Mouse (Mus musculus): ENCODE results near the gene Pdpk1. TPM values are rescaled to one million over a fixed set of nuclear protein-coding genes. Genes with fewer than 3 reads are reported as not detected.

Gene Pdpk1
- 41.2 and 47.7 TPM in 2 replicates for polyA plus RNA-seq (2014; fragmentation: Nextera tagmentation; extraction: Ambion mirVana)

- WGBS: 75% methylated on average over 2 of the region's 2 CpGs
- no peaks in the 10 kb centered on the region for H3K27me3 ChIP-seq (ENCODE audit: control insufficient read depth, insufficient read depth, low read length)
- H3K36me3 ChIP-seq (ENCODE audit: control insufficient read depth, insufficient read depth, low read length): no peaks in the 10 kb centered on the region
- H3K9ac ChIP-seq (ENCODE audit: low read length): peak within 1 kb of the TSS; percentile 45
- no peak for DNase-seq (ENCODE audit: low spot score, missing footprints)
- H3K4me3 ChIP-seq (ENCODE audit: low read depth, low read length): no peak within 1 kb of the TSS; the same call in 1 of the 2 replicates
- no peak for ATAC-seq (ENCODE audit: low FRiP score)
- no peaks in the 10 kb centered on the region for H3K9me3 ChIP-seq (ENCODE audit: control insufficient read depth, low read length)
- peak within 1 kb of the TSS; percentile 51 for H3K4me2 ChIP-seq
- H3K4me1 ChIP-seq (ENCODE audit: control insufficient read depth, insufficient read depth, low read length): peaks cover 3% of the 10 kb centered on the region; the same call in 1 of the 2 replicates
- H3K27ac ChIP-seq (ENCODE audit: low read depth, low read length): no peak within 1 kb of the TSS
These were observed at the start of gene Pdpk1 for GRCm38 (mm10) chr17:24150824-24151223. Pdpk1 (minus strand) TSS chr17:24150924.

- DNase-seq (ENCODE audit: low spot score, missing footprints) (no peak), ATAC-seq (ENCODE audit: low FRiP score) (no peak)
- Histone ChIP-seq H3K9me3 (ENCODE audit: control insufficient read depth, low read length) (no peaks in the 10 kb centered on the region), H3K27me3 (ENCODE audit: control insufficient read depth, insufficient read depth, low read length) (no peaks in the 10 kb centered on the region), H3K27ac (ENCODE audit: low read depth, low read length) (no peak overlapping the region), H3K4me1 (ENCODE audit: control insufficient read depth, insufficient read depth, low read length) (peaks cover 13% of the 10 kb centered on the region), H3K4me3 (ENCODE audit: low read depth, low read length) (no peak overlapping the region), H3K9ac (ENCODE audit: low read length) (no peak overlapping the region), H3K36me3 (ENCODE audit: control insufficient read depth, insufficient read depth, low read length) (no peaks in the 10 kb centered on the region), H3K4me2 (no peak overlapping the region)
- WGBS: 68% methylated on average over 4 of the region's 4 CpGs
These were observed 49.0 kb upstream of the Pdpk1 start for GRCm38 (mm10) chr17:24199741-24200140.

- H3K9ac ChIP-seq (ENCODE audit: low read length): no peak overlapping the region
- no peak for ATAC-seq (ENCODE audit: low FRiP score)
- H3K9me3 ChIP-seq (ENCODE audit: control insufficient read depth, low read length): no peaks in the 10 kb centered on the region
These were observed 48.5 kb upstream of the Pdpk1 start for GRCm38 (mm10) chr17:24199252-24199651.

DNA sequence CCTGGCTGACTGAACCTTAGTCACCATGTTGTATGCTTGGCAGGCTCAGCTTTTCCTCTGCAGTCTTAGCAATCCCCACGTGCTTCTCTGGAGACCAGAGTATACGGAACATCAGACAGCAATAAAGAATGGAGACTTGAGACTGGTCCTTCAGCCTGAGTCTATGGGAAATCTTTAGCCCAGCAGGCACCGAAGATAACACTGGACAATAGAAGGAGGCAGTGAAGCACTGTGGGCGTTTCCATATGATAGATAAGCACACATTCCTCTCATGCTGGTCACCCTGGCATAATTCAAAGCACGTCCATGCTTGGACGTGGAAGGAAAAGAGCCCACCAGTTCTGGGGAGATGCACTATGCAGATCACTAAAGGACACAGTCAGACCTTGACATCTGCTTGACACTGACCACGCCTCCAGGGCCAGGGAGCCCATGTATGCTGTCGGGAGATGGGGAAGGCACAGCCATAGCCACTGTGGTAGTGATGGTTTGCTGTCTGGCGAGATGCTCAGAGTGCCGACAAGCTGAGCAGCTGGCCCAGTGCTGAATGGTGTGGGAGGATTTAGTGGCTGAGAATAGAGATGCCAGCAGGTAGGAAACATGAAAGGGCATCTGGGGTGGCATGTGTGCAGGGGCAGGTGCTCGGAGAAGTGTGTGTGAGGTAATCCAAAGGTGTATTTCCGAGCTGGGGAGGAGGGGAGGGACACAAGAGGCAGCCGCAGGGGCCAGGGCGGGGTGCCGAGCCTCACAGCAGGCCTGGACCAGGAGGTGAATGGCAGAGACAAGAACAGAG, 46.5 kb upstream of the Pdpk1 start:
- DNase-seq (ENCODE audit: low spot score, missing footprints): no peak
- 63% methylated on average over 15 of the region's 15 CpGs for WGBS
- no peaks in the 10 kb centered on the region for H3K9me3 ChIP-seq (ENCODE audit: control insufficient read depth, low read length)
- ATAC-seq (ENCODE audit: low FRiP score): no peak
- H3K9ac ChIP-seq (ENCODE audit: low read length): no peak overlapping the region
- no peak overlapping the region for H3K27ac ChIP-seq (ENCODE audit: low read depth, low read length)
- H3K27me3 ChIP-seq (ENCODE audit: control insufficient read depth, insufficient read depth, low read length): no peaks in the 10 kb centered on the region
- H3K36me3 ChIP-seq (ENCODE audit: control insufficient read depth, insufficient read depth, low read length): no peaks in the 10 kb centered on the region
- H3K4me2 ChIP-seq: no peak overlapping the region
- H3K4me3 ChIP-seq (ENCODE audit: low read depth, low read length): no peak overlapping the region
- H3K4me1 ChIP-seq (ENCODE audit: control insufficient read depth, insufficient read depth, low read length): no peaks in the 10 kb centered on the region

More at GRCm38 (mm10) chr17:24199252-24199651, 48.5 kb upstream of the Pdpk1 start:
- Histone ChIP-seq H3K4me2 (no peak overlapping the region), H3K27me3 (ENCODE audit: control insufficient read depth, insufficient read depth, low read length) (no peaks in the 10 kb centered on the region), H3K27ac (ENCODE audit: low read depth, low read length) (no peak overlapping the region), H3K4me3 (ENCODE audit: low read depth, low read length) (no peak overlapping the region), H3K4me1 (ENCODE audit: control insufficient read depth, insufficient read depth, low read length) (peaks cover 8% of the 10 kb centered on the region; the same call in 1 of the 2 replicates), H3K36me3 (ENCODE audit: control insufficient read depth, insufficient read depth, low read length) (no peaks in the 10 kb centered on the region)
- no peak for DNase-seq (ENCODE audit: low spot score, missing footprints)
- 90% methylated on average over 4 of the region's 4 CpGs for WGBS

- DNase-seq (ENCODE audit: low spot score, missing footprints): no peak
- Histone ChIP-seq H3K4me3 (ENCODE audit: low read depth, low read length) (no peak overlapping the region), H3K4me1 (ENCODE audit: control insufficient read depth, insufficient read depth, low read length) (no peaks in the 10 kb centered on the region), H3K27me3 (ENCODE audit: control insufficient read depth, insufficient read depth, low read length) (no peaks in the 10 kb centered on the region), H3K9me3 (ENCODE audit: control insufficient read depth, low read length) (no peaks in the 10 kb centered on the region), H3K4me2 (no peak overlapping the region), H3K27ac (ENCODE audit: low read depth, low read length) (no peak overlapping the region), H3K9ac (ENCODE audit: low read length) (no peak overlapping the region), H3K36me3 (ENCODE audit: control insufficient read depth, insufficient read depth, low read length) (no peaks in the 10 kb centered on the region)
- no peak for ATAC-seq (ENCODE audit: low FRiP score)
- WGBS: 66% methylated on average over 2 of the region's 2 CpGs
These were observed 44.6 kb upstream of the Pdpk1 start for GRCm38 (mm10) chr17:24195349-24195748.

- H3K27me3 ChIP-seq (ENCODE audit: control insufficient read depth, insufficient read depth, low read length): no peaks in the 10 kb centered on the region
- no peak for DNase-seq (ENCODE audit: low spot score, missing footprints)
- 88% methylated on average over 5 of the region's 5 CpGs for WGBS
- no peak overlapping the region for H3K27ac ChIP-seq (ENCODE audit: low read depth, low read length)
- H3K4me3 ChIP-seq (ENCODE audit: low read depth, low read length): no peak overlapping the region
- H3K9me3 ChIP-seq (ENCODE audit: control insufficient read depth, low read length): no peaks in the 10 kb centered on the region
- H3K4me1 ChIP-seq (ENCODE audit: control insufficient read depth, insufficient read depth, low read length): no peaks in the 10 kb centered on the region
- H3K4me2 ChIP-seq: no peak overlapping the region
- ATAC-seq (ENCODE audit: low FRiP score): no peak
- no peaks in the 10 kb centered on the region for H3K36me3 ChIP-seq (ENCODE audit: control insufficient read depth, insufficient read depth, low read length)
- no peak overlapping the region for H3K9ac ChIP-seq (ENCODE audit: low read length)
These were observed 43.0 kb upstream of the Pdpk1 start for GRCm38 (mm10) chr17:24193769-24194168.

DNA sequence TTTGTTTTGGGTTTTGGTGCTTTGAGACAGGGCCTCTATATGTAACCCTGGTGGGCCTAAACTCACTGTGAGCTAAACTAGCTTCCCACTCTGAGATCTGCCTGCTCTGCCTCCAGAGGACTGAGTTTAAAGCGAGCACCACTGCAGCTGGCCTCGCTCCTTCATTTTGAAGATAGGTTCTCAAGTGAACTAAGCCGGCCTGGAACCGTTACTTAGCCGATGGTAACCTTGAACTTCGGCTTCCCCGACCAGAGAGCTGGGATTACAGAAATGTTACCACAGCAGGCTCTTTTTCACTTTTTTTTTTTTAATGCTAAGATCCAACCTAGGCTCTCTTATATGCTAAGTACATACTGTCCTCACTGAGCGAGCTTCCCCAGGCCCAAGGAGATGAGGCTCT, 42.5 kb upstream of the Pdpk1 start:
- H3K9me3 ChIP-seq (ENCODE audit: control insufficient read depth, low read length): no peaks in the 10 kb centered on the region
- H3K4me3 ChIP-seq (ENCODE audit: low read depth, low read length): no peak overlapping the region
- ATAC-seq (ENCODE audit: low FRiP score) (no peak), DNase-seq (ENCODE audit: low spot score, missing footprints) (no peak)
- no peak overlapping the region for H3K27ac ChIP-seq (ENCODE audit: low read depth, low read length)
- H3K4me2 ChIP-seq: no peak overlapping the region
- no peaks in the 10 kb centered on the region for H3K4me1 ChIP-seq (ENCODE audit: control insufficient read depth, insufficient read depth, low read length)
- H3K9ac ChIP-seq (ENCODE audit: low read length): no peak overlapping the region
- 88% methylated on average over 8 of the region's 8 CpGs for WGBS
- no peaks in the 10 kb centered on the region for H3K27me3 ChIP-seq (ENCODE audit: control insufficient read depth, insufficient read depth, low read length)
- no peaks in the 10 kb centered on the region for H3K36me3 ChIP-seq (ENCODE audit: control insufficient read depth, insufficient read depth, low read length)

- Histone ChIP-seq H3K36me3 (ENCODE audit: control insufficient read depth, insufficient read depth, low read length) (no peaks in the 10 kb centered on the region), H3K9me3 (ENCODE audit: control insufficient read depth, low read length) (no peaks in the 10 kb centered on the region), H3K9ac (ENCODE audit: low read length) (no peak overlapping the region), H3K27me3 (ENCODE audit: control insufficient read depth, insufficient read depth, low read length) (no peaks in the 10 kb centered on the region), H3K4me2 (no peak overlapping the region), H3K4me1 (ENCODE audit: control insufficient read depth, insufficient read depth, low read length) (no peaks in the 10 kb centered on the region), H3K27ac (ENCODE audit: low read depth, low read length) (no peak overlapping the region), H3K4me3 (ENCODE audit: low read depth, low read length) (no peak overlapping the region)
- no peak for ATAC-seq (ENCODE audit: low FRiP score)
- WGBS: 86% methylated on average over 8 of the region's 8 CpGs
- no peak for DNase-seq (ENCODE audit: low spot score, missing footprints)
These were observed 42.1 kb upstream of the Pdpk1 start for GRCm38 (mm10) chr17:24192848-24193247.

DNA sequence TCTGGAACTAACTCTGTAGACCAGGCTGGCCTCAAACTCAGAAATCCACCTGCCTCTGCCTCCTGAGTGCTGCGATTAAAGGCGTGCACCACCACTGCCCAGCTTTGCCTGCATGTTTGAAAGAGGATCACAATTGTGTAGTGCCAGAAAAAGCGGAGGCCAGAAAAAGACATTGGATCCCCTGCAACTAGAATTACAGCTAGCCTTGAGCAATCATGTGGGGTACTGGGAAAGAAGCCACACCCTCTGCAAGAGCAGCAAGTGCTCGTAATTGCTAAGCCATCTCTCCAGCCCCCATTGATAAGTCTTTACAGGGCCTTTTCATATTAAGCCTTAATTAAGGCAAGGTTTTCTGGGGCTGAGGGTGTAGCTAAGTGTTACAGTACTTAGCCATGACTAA, 40.8 kb upstream of the Pdpk1 start:
- no peak overlapping the region for H3K27ac ChIP-seq (ENCODE audit: low read depth, low read length)
- no peaks in the 10 kb centered on the region for H3K27me3 ChIP-seq (ENCODE audit: control insufficient read depth, insufficient read depth, low read length)
- no peaks in the 10 kb centered on the region for H3K4me1 ChIP-seq (ENCODE audit: control insufficient read depth, insufficient read depth, low read length)
- ATAC-seq (ENCODE audit: low FRiP score) (no peak), DNase-seq (ENCODE audit: low spot score, missing footprints) (no peak)
- H3K9me3 ChIP-seq (ENCODE audit: control insufficient read depth, low read length): no peaks in the 10 kb centered on the region
- 80% methylated on average over 4 of the region's 4 CpGs for WGBS
- no peak overlapping the region for H3K4me2 ChIP-seq
- no peak overlapping the region for H3K4me3 ChIP-seq (ENCODE audit: low read depth, low read length)
- no peak overlapping the region for H3K9ac ChIP-seq (ENCODE audit: low read length)
- H3K36me3 ChIP-seq (ENCODE audit: control insufficient read depth, insufficient read depth, low read length): no peaks in the 10 kb centered on the region

Measured in midbrain, embryonic 11.5 days (tissue).